Mouse (Mus musculus) CH12.LX (cell line): ENCODE results near the gene Tceanc. TPM values are rescaled to one million over a fixed set of nuclear protein-coding genes. Genes with fewer than 3 reads are reported as not detected.

ENCODE experiments used
- DNase-seq: peaks from one replicate; pipeline ENCODE4 v3.0.0-alpha.2; 2013; ENCODE audit errors: extremely low read depth
- H3K27ac ChIP-seq: 2 replicates; pipeline ENCODE4 v1.5.1; 2012; ENCODE audit warnings: low read depth, mild to moderate bottlenecking, control low read depth, moderate library complexity; ENCODE audit not compliant: insufficient read depth
- H3K27me3 ChIP-seq: replicated peaks from 2 replicates; pipeline ENCODE3; 2012; ENCODE audit warnings: inconsistent platforms
- H3K36me3 ChIP-seq, 2 experiments: replicated peaks in 1 of 2; 2 replicates each; pipeline versions ENCODE3 to v1.6.1; 2012; ENCODE audit warnings: inconsistent platforms in 1 of 2, low read length in 1 of 2, mild to moderate bottlenecking in 1 of 2, mixed read lengths in 1 of 2, moderate library complexity in 1 of 2; ENCODE audit not compliant: control insufficient read depth in 1 of 2, insufficient read depth in 1 of 2
- H3K4me1 ChIP-seq, 2 experiments: 2 replicates each; pipeline ENCODE4 v1.6.1; 2012; ENCODE audit warnings: inconsistent platforms in 1 of 2, moderate library complexity in 1 of 2; ENCODE audit not compliant: insufficient read depth in 2 of 2, control insufficient read depth in 1 of 2
- H3K4me2 ChIP-seq: 2 replicates; pipeline ENCODE4 v1.6.1; 2012; ENCODE audit warnings: low read depth, mild to moderate bottlenecking, control low read depth; ENCODE audit not compliant: poor library complexity, insufficient read depth, severe bottlenecking
- H3K4me3 ChIP-seq, 3 experiments: fragments of 150-350 bp in 1 of 3; sonication (generic) in 1 of 3; replicated peaks in 1 of 3; 2 replicates each; pipeline versions ENCODE3 to v1.5.1; 2011 to 2012; ENCODE audit warnings: low read depth in 2 of 3, low read length in 2 of 3, mild to moderate bottlenecking in 2 of 3, moderate library complexity in 2 of 3, control low read depth in 1 of 3, improper control_type of control experiment in 1 of 3, inconsistent platforms in 1 of 3, mixed read lengths in 1 of 3; ENCODE audit not compliant: poor library complexity in 1 of 3
- H3K79me2 ChIP-seq: replicated peaks from 2 replicates; pipeline ENCODE4 v1.6.1; 2012; ENCODE audit warnings: mild to moderate bottlenecking, moderate library complexity; ENCODE audit not compliant: control insufficient read depth, poor library complexity, insufficient read depth, severe bottlenecking; ENCODE audit errors: extremely low read depth
- H3K9ac ChIP-seq: 2 replicates; pipeline ENCODE4 v1.6.1; 2012; ENCODE audit warnings: low read depth, mild to moderate bottlenecking, control low read depth, moderate library complexity; ENCODE audit not compliant: insufficient read depth
- H3K9me3 ChIP-seq: replicated peaks from 2 replicates; pipeline ENCODE3; 2012; ENCODE audit warnings: low read length, inconsistent platforms, mixed read lengths
- BHLHE40 ChIP-seq: IDR thresholded peaks from 2 replicates; pipeline ENCODE4 v1.6.1; 2011; ENCODE audit warnings: mild to moderate bottlenecking, low read depth, low read length, improper control_type of control experiment
- CHD1 ChIP-seq: IDR thresholded peaks from 2 replicates; pipeline ENCODE4 v1.6.1; 2012; ENCODE audit warnings: low read depth, low read length, improper control_type of control experiment, inconsistent platforms
- CHD2 ChIP-seq: IDR thresholded peaks from 2 replicates; pipeline ENCODE4 v1.6.1; 2011; ENCODE audit warnings: low read length, improper control_type of control experiment
- E2F4 ChIP-seq: IDR thresholded peaks from 2 replicates; pipeline ENCODE4 v1.6.1; 2011; ENCODE audit warnings: low read depth, low read length, improper control_type of control experiment; ENCODE audit not compliant: insufficient replicate concordance
- ELF1 ChIP-seq: IDR thresholded peaks from 2 replicates; pipeline ENCODE4 v1.6.1; 2014; ENCODE audit warnings: low read depth, mild to moderate bottlenecking, inconsistent platforms, low read length, improper control_type of control experiment
- EP300 ChIP-seq: IDR thresholded peaks from 2 replicates; pipeline ENCODE4 v1.6.1; 2011; ENCODE audit warnings: low read length, improper control_type of control experiment
- ETS1 ChIP-seq: conservative IDR thresholded peaks from 2 replicates; pipeline ENCODE4 v1.6.1; 2012; ENCODE audit warnings: low read depth, mild to moderate bottlenecking, inconsistent platforms, low read length, improper control_type of control experiment, moderate library complexity
- GABPA ChIP-seq: IDR thresholded peaks from 2 replicates; pipeline ENCODE4 v1.6.1; 2012; ENCODE audit warnings: low read depth, low read length, improper control_type of control experiment, inconsistent platforms; ENCODE audit not compliant: insufficient replicate concordance
- HCFC1 ChIP-seq: IDR thresholded peaks from 2 replicates; pipeline ENCODE4 v1.6.1; 2012; ENCODE audit warnings: low read depth, mild to moderate bottlenecking, inconsistent platforms, low read length, improper control_type of control experiment
- IRF4 ChIP-seq: IDR thresholded peaks from 2 replicates; pipeline ENCODE4 v1.6.1; 2014; ENCODE audit warnings: low read depth, mild to moderate bottlenecking, inconsistent platforms, low read length, improper control_type of control experiment
- JUN ChIP-seq: IDR thresholded peaks from 2 replicates; pipeline ENCODE4 v1.6.1; 2011; ENCODE audit warnings: low read depth, mild to moderate bottlenecking, low read length, improper control_type of control experiment, moderate library complexity; ENCODE audit not compliant: insufficient read depth
- JUND ChIP-seq: conservative IDR thresholded peaks from 2 replicates; pipeline ENCODE4 v1.6.1; 2011; ENCODE audit warnings: low read depth, low read length, improper control_type of control experiment
- KAT2A ChIP-seq: IDR thresholded peaks from 2 replicates; pipeline ENCODE4 v1.6.1; 2012; ENCODE audit warnings: low read length, improper control_type of control experiment, inconsistent platforms; ENCODE audit not compliant: insufficient replicate concordance
- MAX ChIP-seq: IDR thresholded peaks from 2 replicates; pipeline ENCODE4 v1.6.1; 2011; ENCODE audit warnings: low read length, improper control_type of control experiment
- MEF2A ChIP-seq: IDR thresholded peaks from 2 replicates; pipeline ENCODE4 v1.6.1; 2014; ENCODE audit warnings: low read depth, mild to moderate bottlenecking, inconsistent platforms, low read length, improper control_type of control experiment, borderline replicate concordance
- MXI1 ChIP-seq: IDR thresholded peaks from 2 replicates; pipeline ENCODE4 v1.6.1; 2011; ENCODE audit warnings: mild to moderate bottlenecking, low read depth, low read length, improper control_type of control experiment
- MYC ChIP-seq: IDR thresholded peaks from 2 replicates; pipeline ENCODE4 v1.6.1; 2011; ENCODE audit warnings: low read depth, mild to moderate bottlenecking, improper control_type of control experiment, low read length
- NELFE ChIP-seq: IDR thresholded peaks from 2 replicates; pipeline ENCODE4 v1.6.1; 2011; ENCODE audit warnings: low read depth, low read length, improper control_type of control experiment
- NRF1 ChIP-seq: IDR thresholded peaks from 2 replicates; pipeline ENCODE4 v1.6.1; 2014; ENCODE audit warnings: low read depth, mild to moderate bottlenecking, inconsistent platforms, low read length, improper control_type of control experiment, moderate library complexity
- PAX5 ChIP-seq: IDR thresholded peaks from 2 replicates; pipeline ENCODE4 v1.6.1; 2012; ENCODE audit warnings: low read length, inconsistent platforms, mixed read lengths
- POLR2A ChIP-seq: IDR thresholded peaks from 2 replicates; pipeline ENCODE4 v1.6.1; 2011; ENCODE audit warnings: low read depth, mild to moderate bottlenecking, improper control_type of control experiment, low read length
- POLR2AphosphoS2 ChIP-seq: IDR thresholded peaks from 2 replicates; pipeline ENCODE4 v1.6.1; 2011; ENCODE audit warnings: low read depth, low read length, improper control_type of control experiment
- TBP ChIP-seq: conservative IDR thresholded peaks from 2 replicates; pipeline ENCODE4 v1.6.1; 2011; ENCODE audit warnings: low read depth, low read length, improper control_type of control experiment
- TCF12 ChIP-seq: IDR thresholded peaks from 2 replicates; pipeline ENCODE4 v1.6.1; 2014; ENCODE audit warnings: low read depth, mild to moderate bottlenecking, inconsistent platforms, low read length, improper control_type of control experiment
- USF2 ChIP-seq: conservative IDR thresholded peaks from 2 replicates; pipeline ENCODE4 v1.6.1; 2011; ENCODE audit warnings: low read depth, low read length, improper control_type of control experiment
- ZKSCAN1 ChIP-seq: IDR thresholded peaks from 2 replicates; pipeline ENCODE4 v1.6.1; 2012; ENCODE audit warnings: low read depth, inconsistent platforms, low read length, improper control_type of control experiment, borderline replicate concordance
- ZMIZ1 ChIP-seq: IDR thresholded peaks from 2 replicates; pipeline ENCODE4 v1.6.1; 2012; ENCODE audit warnings: low read depth, mild to moderate bottlenecking, inconsistent platforms, low read length, improper control_type of control experiment
- ZNF384 ChIP-seq: IDR thresholded peaks from 2 replicates; pipeline ENCODE4 v1.6.1; 2012; ENCODE audit warnings: low read depth, low read length, improper control_type of control experiment, inconsistent platforms
- dilution Hi-C: fragments of 300-500 bp; cut with MboI; formaldehyde crosslinking; loops from 2 replicates; pipeline ENCODE4 v1.14.3; 2020; ENCODE audit warnings: low sequenced_read_pairs; ENCODE audit not compliant: extremely low pct_unique_long_range_greater_than_20kb, extremely low pct_ligation_motif_present
- in situ Hi-C: fragments of 300-500 bp; cut with MboI; formaldehyde crosslinking; loops from 3 replicates; pipeline ENCODE4 v1.14.3; 2019; ENCODE audit warnings: low sequenced_read_pairs, low pct_ligation_motif_present, low pct_unique_long_range_greater_than_20kb, mixed read lengths
- polyA plus RNA-seq: library from polyadenylated mRNA; unstranded; fragments of >175 nt; gene quantifications from 2 replicates; pipeline ENCODE4 v1.2.1, GENCODE M21; 2012; ENCODE audit warnings: low read depth; ENCODE audit not compliant: insufficient read length
- total RNA-seq, 2 experiments: library from RNA; depleted of rRNA; stranded (reverse); fragments of 300-350 nt in 1 of 2; fragments of >200 nt in 1 of 2; gene quantifications; 2 replicates each; pipeline ENCODE4 v1.2.3; 2012 to 2014

Tceanc gene
- total and polyA plus RNA-seq, 3 experiments = 1.5 to 5.9 (median 3.2) TPM

GRCm38 (mm10) chrX:166511107-166511506 lies 7.3 kb downstream of the Tceanc start:
- no peaks in the 10 kb centered on the region for H3K4me1 ChIP-seq
- H3K9me3 ChIP-seq = no peaks in the 10 kb centered on the region
- peak overlapping the region; percentile 50 for H3K9ac ChIP-seq
- TF ChIP-seq GABPA (no peak), IRF4 (no peak), POLR2AphosphoS2 (no peak), ELF1 (no peak), JUN (no peak), PAX5 (no peak), ZKSCAN1 (no peak), MEF2A (no peak), NELFE (no peak), POLR2A (no peak), JUND (no peak), ETS1 (no peak), ZNF384 (no peak), BHLHE40 (no peak), KAT2A (no peak)
- TF ChIP-seq, all 38 proteins: peak for 0
- Histone ChIP-seq H3K4me2 (peak overlapping the region; percentile 44; the same call in 1 of the 2 replicates), H3K27me3 (no peaks in the 10 kb centered on the region), H3K4me3 (peak overlapping the region in 2 of 3 experiments; percentile 36 to 65), H3K27ac (peak overlapping the region; percentile 23), H3K36me3 (peaks cover 0 to 7% of the 10 kb centered on the region in 2 experiments), H3K79me2 (no peaks in the 10 kb centered on the region)
- DNase-seq = peak; percentile 2
- dilution Hi-C loops (no loop called here), in situ Hi-C loops (no loop called here)

- peak; percentile 93 for DNase-seq
- Histone ChIP-seq H3K79me2 (no peaks in the 10 kb centered on the region), H3K9ac (peak overlapping the region; percentile 85), H3K27ac (peak overlapping the region; percentile 87), H3K36me3 (peaks cover 6 to 15% of the 10 kb centered on the region in 2 experiments), H3K27me3 (no peaks in the 10 kb centered on the region), H3K4me3 (peak overlapping the region; percentile 65 to 79 (median 69)), H3K4me1 (no peaks in the 10 kb centered on the region), H3K9me3 (no peaks in the 10 kb centered on the region), H3K4me2 (peak overlapping the region; percentile 87)
- dilution Hi-C loops (no loop called here), in situ Hi-C loops (no loop called here)
- TF ChIP-seq CHD2 (no peak), TBP (peak; percentile 50), USF2 (no peak), ELF1 (peak; percentile 65; the same call in 1 of the 2 replicates), KAT2A (0 out of 2 replicates have a peak, but pooled peaks have one; percentile 20), NRF1 (peak; percentile 90), IRF4 (0 out of 2 replicates have a peak, but pooled peaks have one; percentile 42), ZNF384 (no peak), POLR2AphosphoS2 (0 out of 2 replicates have a peak, but pooled peaks have one; percentile 58), MEF2A (peak; percentile 26; the same call in 1 of the 2 replicates), ZMIZ1 (peak; percentile 49; the same call in 1 of the 2 replicates), TCF12 (peak; percentile 47; the same call in 1 of the 2 replicates), E2F4 (no peak), HCFC1 (peak; percentile 69), MXI1 (no peak; the same call in 1 of the 2 replicates), MAX (0 out of 2 replicates have a peak, but pooled peaks have one; percentile 18), CHD1 (0 out of 2 replicates have a peak, but pooled peaks have one; percentile 29), MYC (no peak), BHLHE40 (no peak; the same call in 1 of the 2 replicates), EP300 (no peak), NELFE (peak; percentile 72)
Measured at GRCm38 (mm10) chrX:166509761-166510738, 8.3 kb downstream of the Tceanc start.
